Mouse (Mus musculus) regulatory T cell (primary cell): ENCODE data around the gene Rpl13a.
"Not testable (repeated sequence)": the region's sequence is repeated elsewhere in the genome, so short reads cannot be mapped to it uniquely, and the experiment has no call there.

Experiments
- in situ Hi-C: fragments of 300-600 bp; cut with MboI, MseI; formaldehyde crosslinking; loops from one replicate; pipeline ENCODE4 v1.15.1; 2025; ENCODE audit warnings: high pct_unique_total_duplicates

Gene Rpl13a

DNA sequence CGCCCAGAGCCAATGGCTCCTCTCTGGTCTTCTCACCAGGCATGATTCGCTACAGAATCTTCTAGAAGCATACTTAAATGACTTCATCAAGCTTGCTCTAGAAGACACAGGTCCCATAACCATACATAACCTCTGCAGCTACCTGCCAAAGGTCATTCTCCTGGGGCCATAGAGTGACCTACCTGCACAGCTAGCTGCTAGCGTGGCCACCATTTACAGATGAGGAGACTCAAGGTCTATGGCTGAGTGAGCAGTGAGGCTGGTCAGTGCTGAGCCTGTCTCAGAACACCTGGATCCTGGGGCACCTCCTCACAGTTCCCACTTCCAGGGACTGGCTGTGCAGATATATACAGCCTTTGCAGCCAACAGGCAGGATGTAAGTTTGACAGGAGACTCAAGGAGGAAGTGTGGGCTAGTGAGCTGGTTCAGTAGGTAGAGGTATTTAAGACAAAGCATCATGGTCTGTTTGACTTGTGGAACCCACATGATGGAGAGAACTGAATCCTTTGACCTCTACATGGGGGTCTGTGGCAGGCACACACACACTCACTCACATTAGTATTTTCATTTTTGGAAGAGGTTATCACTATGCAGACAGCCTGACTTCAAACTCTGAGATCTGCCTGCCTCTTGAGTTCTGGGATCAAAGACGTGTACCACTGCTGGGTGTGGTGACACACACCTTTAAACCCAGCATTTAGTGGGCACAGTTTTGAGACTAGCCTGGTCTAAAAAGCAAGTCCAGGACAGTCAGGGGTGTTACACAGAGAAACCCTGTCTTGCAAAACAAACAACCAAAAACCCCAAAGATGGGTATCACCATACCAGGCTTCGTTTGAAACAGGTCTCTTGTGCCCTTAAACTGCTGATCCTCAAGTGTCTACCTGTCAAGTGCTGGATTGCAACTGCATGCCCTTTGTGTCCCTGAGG, 8.5 kb downstream of the Rpl13a start:
- in situ Hi-C loops = loop anchor here (10.0 kb wide), 1 partner anchor 265 kb away; the partner anchor contains the start of gene Pnkp

DNA sequence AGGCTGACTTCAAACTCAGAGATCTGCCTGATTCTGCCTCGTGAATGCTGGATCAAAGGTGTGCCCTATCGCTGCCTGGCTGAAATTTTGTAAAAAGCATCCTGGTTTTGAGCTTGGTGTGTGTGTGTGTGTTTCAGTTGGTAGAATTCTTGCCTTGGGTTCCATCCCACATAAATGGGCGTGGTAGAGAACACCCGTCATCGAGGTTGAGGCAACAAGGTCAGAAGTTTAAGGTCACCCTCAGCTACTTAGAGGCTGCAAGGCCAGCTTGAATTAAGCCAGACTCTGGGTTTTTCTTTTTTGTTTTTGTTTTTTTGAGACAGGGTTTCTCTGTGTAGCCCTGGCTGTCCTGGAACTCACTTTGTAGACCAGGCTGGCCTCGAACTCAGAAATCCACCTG, 10.2 kb downstream of the Rpl13a start:
- in situ Hi-C loops = no loop called here

DNA sequence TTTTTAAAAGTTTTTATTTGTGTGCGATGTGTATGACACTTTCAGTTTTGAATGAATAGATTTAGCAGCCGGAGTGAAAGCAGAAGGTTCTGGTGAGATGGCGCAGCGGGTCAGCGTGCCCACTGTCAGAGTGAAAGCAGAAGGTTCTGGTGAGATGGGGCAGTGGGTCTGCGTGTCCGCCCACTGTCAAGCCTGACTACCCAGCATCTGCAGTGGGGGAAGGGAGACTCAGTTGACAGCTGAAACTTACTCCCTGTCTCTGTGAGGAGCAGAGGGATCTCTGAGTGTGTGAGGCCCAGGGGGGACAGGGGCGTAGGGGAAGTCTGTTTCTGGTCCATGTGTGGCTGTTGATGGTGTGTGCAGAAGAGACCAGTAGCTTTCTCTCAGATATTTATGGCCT, 11.0 kb downstream of the Rpl13a start:
- in situ Hi-C loops = no loop called here

DNA sequence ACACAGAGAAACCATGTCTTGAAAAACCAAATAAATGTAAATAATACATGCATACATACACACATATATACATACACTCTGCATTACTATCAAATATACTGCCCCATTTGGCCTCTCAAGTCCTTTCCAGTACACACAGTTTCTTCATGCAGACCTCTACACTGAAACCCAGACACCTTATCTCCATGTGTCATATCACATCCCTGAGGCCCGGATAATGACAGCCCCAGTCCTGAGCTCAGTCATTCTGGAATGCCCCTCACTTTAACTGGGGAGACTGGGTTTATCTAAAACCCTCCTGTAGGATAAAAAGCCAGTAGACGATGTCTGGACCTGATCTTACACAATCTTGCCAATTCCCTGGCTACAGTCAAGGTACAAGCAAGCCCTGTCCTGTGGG, 15.1 kb downstream of the Rpl13a start:
- in situ Hi-C loops = no loop called here

DNA sequence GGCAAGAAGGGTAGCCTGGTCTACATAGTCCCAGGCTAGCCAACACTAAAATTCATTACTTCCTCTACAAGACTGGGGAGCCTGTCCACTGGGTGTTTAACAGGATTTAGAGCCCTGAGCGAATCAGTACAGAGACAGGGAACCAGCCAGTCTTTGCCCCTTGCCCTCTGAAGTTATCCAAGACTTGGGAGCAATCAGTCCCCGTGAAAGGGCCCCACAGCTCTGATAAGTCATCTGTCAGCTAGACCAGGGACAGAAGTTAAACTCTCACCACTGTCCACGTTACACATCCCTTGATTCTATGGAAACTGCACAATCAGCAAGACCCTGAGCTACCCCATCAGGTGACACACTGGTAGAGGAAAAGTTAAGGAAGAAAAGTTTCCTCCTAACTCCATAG, 16.0 kb downstream of the Rpl13a start:
- in situ Hi-C loops = no loop called here

DNA sequence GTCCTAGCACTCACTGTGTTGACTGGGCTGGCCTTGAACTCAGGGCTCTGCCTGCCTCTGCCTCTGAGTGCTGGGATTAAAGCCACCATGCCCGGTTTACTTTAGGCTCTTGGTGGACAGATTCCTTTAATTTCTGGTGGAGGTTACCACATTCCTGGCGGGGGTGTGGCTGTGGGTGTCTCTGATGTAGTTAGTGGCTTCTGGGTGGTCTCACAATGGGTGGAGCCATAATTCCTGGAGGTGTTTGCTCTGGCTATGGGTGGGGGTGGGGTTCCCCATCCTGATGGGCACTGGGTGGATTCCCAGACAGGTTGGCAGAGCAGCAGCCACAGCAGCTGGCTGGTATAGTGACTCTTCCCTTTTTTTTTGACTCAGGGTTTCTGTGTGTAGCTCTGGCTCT, 16.6 kb downstream of the Rpl13a start:
- in situ Hi-C loops = no loop called here

DNA sequence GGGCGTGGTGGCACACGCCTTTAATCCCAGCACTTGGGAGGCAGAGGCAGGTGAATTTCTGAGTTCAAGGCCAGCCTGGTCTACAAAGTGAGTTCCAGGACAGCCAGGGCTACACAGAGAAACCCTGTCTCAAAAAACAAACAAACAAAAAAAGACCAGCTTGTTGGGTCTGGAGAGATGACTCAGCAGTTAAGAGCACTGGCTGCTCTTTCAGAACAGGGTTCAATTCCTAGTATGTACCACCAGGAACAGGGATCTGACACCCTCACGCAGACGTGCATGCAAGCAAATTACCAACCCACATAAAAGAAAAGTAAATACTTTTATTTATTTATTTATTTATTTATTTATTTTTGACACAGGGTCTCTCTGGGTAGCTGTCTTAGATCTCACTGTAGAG, 18.5 kb downstream of the Rpl13a start:
- in situ Hi-C loops = not testable (repeated sequence)

DNA sequence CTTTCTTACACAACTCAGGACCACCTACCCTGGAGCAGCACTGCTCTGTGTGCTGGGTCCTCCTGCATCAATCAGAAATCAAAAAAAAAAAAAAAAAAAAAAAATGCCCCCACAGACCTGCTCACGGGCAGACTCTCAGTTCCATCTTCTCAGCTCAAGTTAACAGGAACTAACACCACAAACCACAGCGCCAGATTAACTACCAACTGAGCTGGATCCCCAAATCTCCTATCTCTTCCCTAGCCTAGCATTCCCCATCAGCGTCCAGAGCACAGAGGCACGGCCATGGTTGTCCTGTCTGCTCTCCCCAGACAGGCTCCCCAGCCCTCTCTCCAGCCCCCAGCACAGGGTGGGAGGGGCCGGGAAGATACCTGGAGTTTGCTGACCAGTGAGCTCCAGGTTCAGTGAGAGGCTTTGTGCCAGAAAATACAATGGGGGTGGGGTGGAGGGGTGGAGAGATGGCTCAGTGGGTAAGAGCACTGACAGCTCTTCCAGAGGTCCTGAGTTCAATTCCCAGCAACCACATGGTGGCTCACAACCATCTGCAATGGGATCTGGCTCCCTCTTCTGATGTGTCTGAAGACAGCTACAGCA, 21.4 kb downstream of the Rpl13a start:
- in situ Hi-C loops = no loop called here

DNA sequence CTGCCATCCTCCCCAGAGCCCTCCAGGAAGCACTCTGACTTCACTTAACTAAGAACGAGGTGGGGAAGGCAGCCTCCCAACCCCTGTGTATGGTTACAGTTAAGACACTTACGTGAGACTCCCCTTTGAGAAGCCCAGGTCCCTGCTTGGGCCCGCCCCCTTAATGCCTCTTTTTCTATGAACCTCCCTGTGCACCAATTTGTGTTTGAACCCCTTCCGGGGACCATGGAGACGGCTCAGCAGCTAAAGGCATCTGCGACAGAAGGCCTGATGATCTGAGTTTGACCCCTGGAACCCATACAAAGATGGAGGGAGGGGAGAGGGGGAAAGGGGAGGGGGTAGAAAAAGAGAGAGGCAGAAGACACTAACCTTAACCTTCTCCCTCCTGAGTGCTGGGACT, 22.1 kb downstream of the Rpl13a start:
- in situ Hi-C loops = no loop called here

DNA sequence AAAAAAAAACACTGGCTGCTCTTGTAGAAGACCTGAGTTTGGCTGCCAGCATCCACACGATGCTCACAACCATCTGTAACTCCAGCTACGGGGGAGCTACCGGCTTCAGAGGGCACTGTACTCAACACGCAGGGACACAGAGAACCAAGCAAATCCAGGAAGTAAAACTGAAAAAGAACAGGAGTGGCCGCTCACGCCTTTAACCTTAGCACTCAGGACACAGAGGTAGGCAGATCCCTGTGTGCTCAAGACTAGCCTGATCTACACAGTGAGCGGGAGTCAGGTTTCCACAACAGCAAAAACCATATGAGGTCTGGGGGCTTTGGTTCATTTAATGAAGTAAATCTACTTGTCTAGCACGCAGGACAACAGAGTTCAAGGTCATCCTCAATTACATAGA, 23.1 kb downstream of the Rpl13a start:
- in situ Hi-C loops = no loop called here

DNA sequence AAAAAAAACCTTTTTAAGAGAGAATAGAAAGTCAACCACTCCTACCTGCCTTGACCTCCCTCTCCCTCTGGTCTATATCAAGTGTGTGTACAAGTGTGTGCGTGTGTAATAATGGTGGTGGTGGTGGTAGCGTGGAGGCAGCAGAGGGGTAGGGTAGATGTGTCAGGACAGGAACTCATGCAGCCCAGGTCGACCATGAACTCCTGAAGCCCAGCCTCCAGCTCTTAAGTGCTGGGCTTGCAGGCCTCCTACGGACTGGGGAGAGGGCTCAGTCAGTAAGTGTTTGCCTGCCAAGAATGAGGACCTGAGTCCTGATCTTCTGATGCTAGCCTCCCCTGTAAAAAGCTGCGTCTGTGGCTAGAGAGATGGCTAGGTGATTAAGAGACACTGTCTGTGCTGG, 23.6 kb downstream of the Rpl13a start:
- in situ Hi-C loops = no loop called here

DNA sequence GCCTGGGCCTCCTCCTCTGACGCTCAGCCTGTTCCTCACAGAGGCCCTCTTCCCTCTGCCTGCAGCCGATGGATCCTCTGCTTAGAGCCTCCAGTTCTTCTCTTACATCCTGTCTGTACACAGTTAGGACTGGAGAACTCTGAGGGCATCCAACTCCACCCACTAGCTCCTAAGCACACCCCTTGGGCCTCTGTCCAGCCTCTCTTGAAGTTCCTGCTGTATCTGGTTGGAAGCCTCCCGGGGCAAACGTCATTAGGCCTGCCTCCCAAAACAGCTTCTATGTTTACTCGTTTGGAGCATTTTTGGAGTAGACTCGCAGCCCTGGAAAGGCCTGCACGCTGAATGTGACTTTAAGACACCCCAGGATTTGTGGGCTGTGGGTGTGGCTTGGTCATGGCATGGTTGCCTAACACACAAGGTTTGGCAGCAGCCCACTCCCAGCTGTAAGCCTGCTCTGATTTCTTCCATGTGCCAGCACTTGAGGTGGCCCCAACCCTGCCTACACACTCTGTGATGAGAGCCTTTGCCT, 24.8 kb downstream of the Rpl13a start, which contains the start of gene Fcgrt:
Gene Fcgrt, minus strand, starts transcription at position 200 of the 529 bp plus-strand sequence.
- in situ Hi-C loops = no loop called here

DNA sequence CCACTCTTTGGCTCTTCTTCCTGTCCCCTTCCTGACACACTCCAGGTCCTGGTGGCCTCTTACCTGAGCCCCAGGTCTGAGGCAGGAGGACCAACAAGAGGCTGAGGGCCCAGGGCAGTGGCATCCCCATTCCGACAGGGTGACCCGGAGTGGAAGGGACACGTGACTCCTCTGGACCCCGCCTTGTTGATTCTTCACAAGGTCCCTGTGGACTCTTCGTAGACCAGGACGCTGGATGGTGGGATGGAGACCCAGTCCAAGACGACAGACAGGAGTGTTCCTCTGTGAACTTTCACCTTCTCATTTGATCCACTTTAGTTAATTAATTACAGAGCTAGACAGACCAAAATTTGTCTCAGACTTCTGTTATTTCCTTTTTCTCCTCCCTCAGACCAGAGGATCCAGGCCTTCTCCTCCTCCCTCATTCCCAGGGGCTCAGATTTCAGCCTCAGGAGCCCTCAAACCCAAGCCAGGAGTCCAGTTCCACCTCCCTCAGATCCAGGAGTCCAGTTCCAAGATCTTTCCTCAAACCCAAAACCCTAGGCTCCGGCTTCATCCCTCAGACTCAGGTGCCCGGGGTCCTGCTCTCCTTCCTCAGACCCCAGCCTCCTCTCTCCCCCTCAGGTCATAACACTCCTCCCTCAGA, 25.5 kb downstream of the Rpl13a start:
- in situ Hi-C loops = no loop called here

DNA sequence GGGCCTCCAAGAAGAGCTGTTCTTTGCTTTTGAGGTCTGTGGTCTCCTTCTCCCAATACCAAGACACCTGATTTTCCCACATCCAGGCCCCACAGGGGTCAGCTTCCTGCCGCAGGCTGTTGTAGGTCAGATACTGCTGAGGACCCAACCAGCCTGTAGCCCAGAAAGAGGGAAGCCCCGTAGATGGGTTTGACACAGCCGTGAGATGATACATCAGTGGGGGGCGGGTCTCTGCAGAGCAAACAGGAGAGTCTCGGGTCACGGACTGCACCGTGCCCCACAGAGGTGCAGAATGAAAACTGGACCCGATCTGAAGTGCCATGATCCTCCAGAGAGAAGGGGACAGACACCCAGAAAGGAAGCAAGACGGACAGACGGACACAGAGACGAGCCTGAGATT, 26.1 kb downstream of the Rpl13a start:
- in situ Hi-C loops = no loop called here

DNA sequence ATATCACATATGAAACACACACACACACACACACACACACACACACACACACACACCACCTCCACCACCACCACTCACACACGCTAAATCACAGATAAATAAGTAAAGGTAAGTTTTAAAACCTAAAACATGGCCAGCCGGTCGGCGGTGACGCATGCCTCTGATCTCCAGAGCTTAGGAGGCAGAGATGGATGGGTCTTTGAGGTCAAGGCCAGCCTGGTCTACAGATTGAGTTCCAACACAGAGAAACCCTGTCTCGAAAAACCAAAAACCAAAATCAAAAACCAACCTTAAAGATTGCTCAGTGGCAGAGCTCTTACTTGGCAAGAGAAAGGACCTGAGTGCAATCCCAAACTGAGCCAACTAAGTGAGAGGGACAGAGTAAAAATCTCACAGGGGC, 28.5 kb downstream of the Rpl13a start:
- in situ Hi-C loops = no loop called here

DNA sequence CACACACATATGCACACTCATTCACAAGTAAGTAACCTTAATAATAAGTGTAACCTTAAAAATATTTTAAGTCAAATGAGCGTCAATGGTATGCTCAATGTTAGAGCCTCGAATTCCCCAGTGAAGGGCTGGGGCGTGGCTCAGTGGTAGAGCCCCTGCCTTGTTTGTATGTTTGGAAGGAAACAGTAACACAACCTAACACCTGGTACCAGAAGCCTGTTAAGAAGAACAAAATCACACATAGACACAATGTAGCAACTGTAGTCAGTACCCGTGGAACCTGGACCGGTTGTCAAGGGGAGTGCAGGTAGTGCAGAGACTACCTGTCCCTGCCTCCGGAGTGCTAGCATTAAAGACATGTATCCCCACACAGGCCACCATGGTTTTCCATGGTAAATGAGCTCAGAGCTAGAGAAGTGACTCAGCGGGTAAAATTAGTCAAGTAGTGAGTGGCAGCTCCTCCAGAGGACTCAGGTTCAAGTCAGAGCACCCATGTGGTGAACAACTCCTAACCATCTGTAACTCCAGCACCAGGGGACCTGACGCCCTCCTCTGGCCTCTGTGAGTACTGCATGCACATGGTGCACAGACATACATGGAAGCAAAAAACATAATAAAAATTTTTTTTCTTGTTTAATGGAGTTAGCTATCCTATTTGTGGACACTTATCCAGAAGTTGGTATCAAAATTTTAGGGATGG, 29.9 kb downstream of the Rpl13a start:
- in situ Hi-C loops = no loop called here

DNA sequence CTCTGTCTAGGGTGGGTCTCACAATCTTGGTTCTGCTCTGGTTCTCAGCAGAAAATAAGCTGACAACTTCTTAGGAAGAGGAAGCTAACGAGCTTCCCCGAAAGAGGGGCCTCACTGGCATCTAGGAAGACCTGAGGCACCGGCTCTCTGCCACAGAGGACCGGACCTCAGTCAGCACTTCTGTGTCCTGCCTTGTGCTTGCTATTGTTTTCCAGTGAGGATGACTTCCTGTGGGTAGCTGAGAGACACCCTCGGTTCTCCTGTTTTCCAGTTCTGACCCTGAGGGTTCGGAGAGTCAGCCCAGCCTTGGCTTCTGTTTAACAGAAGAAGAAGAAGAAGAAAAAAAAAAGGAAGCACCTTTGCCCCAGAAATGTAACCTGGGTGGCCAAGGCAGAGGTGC, 31.1 kb downstream of the Rpl13a start:
- in situ Hi-C loops = no loop called here

DNA sequence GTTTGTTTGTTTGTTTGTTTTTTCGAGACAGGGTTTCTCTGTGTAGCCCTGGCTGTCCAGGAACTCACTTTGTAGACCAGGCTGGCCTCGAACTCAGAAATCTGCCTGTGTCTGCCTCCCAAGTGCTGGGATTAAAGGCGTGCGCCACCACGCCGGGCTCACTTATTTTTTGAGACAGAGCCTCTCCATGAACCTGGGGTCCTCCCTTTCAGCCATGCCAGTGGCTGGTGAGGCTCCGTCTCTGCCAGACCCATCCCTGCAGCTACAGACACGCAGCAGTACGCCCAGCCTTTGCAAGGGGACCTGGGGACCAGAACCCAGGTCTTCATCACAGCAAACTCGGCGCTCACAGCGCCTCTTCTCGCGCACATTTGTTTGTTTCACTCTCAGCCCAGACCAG, 32.6 kb downstream of the Rpl13a start:
- in situ Hi-C loops = not testable (repeated sequence)

DNA sequence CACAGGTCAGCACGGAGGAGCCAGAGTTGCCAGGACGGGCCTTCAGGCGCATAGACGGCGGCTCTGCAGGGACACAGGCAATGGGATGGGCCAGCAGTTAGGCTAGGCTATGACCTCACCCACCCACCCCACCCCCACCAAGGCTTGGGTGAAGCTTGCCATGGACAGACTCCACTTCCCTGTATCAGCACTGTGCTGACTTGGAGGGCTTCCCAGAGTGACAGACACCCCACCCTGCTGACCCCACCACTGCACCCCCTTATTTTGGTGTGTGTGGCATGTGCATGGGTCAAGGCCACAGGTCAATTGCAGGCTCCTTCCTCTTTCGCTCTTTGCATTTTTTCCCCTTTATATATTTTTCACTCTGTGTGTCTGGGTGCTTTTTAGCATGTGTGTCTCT, 33.2 kb downstream of the Rpl13a start:
- in situ Hi-C loops = no loop called here

DNA sequence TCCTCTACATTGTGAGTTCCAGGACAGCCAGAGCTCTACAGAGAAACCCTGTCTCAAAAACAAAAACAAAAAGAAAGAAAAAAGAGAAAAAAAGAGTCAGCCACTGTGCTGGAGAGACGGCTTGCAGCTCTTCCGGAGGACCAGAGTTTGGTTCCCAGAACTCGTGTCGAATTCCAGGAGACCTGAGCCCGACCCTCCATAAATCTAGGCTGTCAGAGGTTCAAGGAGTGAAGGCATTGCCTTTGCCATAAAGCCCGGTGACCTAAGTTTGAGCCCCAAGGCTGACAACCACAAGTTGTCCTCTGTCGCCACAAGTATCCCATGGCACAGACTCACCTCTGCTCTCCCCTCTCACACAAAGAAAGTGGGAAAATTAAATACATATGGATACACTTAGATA, 34.4 kb downstream of the Rpl13a start:
- in situ Hi-C loops = no loop called here

DNA sequence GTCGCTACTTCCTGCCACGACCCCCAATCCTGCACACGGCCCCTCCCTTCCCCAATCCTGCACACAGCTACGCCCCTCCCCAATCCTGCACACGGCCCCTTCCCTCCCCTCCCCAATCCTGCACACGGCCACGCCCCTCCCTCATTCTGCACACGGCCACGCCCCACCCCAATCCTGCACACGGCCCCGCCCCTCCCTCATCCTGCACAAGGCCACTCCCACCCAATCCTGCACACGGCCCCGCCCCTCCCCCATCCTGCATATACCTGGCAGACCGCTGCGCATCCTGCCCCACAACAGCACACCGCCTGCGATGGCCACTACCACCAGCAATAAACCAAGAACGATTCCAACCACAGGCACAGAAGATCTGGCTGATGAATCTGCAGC, 35.0 kb downstream of the Rpl13a start:
- in situ Hi-C loops = no loop called here
